Mouse (Mus musculus) CH12F3 (cell line): ENCODE measurements around the gene Cdt1.

Experiments used
- in situ Hi-C: fragments of 300-500 bp; cut with MboI; formaldehyde crosslinking; loops from 2 replicates; pipeline ENCODE4 v1.14.3; 2020; ENCODE audit warnings: low sequenced_read_pairs

Gene Cdt1

GRCm38 (mm10) chr8:122548891-122549439, 18.9 kb upstream of the Cdt1 start:
- in situ Hi-C loops = no loop called here

- in situ Hi-C loops = no loop called here
Observed at GRCm38 (mm10) chr8:122550234-122550994, 17.4 kb upstream of the Cdt1 start.

GRCm38 (mm10) chr8:122550995-122551264, 16.9 kb upstream of the Cdt1 start:
- in situ Hi-C loops = no loop called here

GRCm38 (mm10) chr8:122551265-122552051, 16.4 kb upstream of the Cdt1 start, which contains the start of gene Piezo1:
Gene Piezo1 (minus strand): TSS chr8:122551329.
- in situ Hi-C loops = no loop called here

GRCm38 (mm10) chr8:122554786-122555185, 13.0 kb upstream of the Cdt1 start:
- in situ Hi-C loops = no loop called here

GRCm38 (mm10) chr8:122556030-122557009, 11.5 kb upstream of the Cdt1 start:
- in situ Hi-C loops = no loop called here

GRCm38 (mm10) chr8:122557248-122558038, 10.4 kb upstream of the Cdt1 start:
- in situ Hi-C loops = no loop called here

- in situ Hi-C loops = no loop called here
Observed at GRCm38 (mm10) chr8:122558671-122559349, 9.0 kb upstream of the Cdt1 start.

GRCm38 (mm10) chr8:122561199-122561598, 6.6 kb upstream of the Cdt1 start:
- in situ Hi-C loops = no loop called here

- in situ Hi-C loops = no loop called here
Observed at GRCm38 (mm10) chr8:122564363-122565352, 3.2 kb upstream of the Cdt1 start.

GRCm38 (mm10) chr8:122566766-122567165, 1.0 kb upstream of the Cdt1 start:
- in situ Hi-C loops = no loop called here

- in situ Hi-C loops = no loop called here
Observed at GRCm38 (mm10) chr8:122568109-122568504, 292 bp downstream of the Cdt1 start.

- in situ Hi-C loops = no loop called here
Observed at GRCm38 (mm10) chr8:122568881-122569309, 1.1 kb downstream of the Cdt1 start.

- in situ Hi-C loops = no loop called here
Observed at GRCm38 (mm10) chr8:122569329-122569728, 1.5 kb downstream of the Cdt1 start.

GRCm38 (mm10) chr8:122569996-122570395, 2.2 kb downstream of the Cdt1 start:
- in situ Hi-C loops = no loop called here

- in situ Hi-C loops = no loop called here
Observed at GRCm38 (mm10) chr8:122571153-122571552, 3.3 kb downstream of the Cdt1 start.

- in situ Hi-C loops = no loop called here
Observed at GRCm38 (mm10) chr8:122571750-122572267, 4.0 kb downstream of the Cdt1 start.

- in situ Hi-C loops = no loop called here
Observed at GRCm38 (mm10) chr8:122572751-122573150, 4.9 kb downstream of the Cdt1 start.
